Mouse (Mus musculus) erythroid progenitor cell, adult 5-6 weeks (primary cell): ENCODE measurements around the gene Itga3. TPM values are rescaled to one million over a fixed set of nuclear protein-coding genes. Genes with fewer than 3 reads are reported as not detected.

ENCODE experiments used
- ATAC-seq: replicated peaks from 2 replicates; pipeline ENCODE4 v1.8.0; 2016; ENCODE audit warnings: moderate number of reproducible peaks, mild to moderate bottlenecking, moderate TSS enrichment, inconsistent platforms; ENCODE audit not compliant: poor library complexity, low FRiP score, severe bottlenecking
- total RNA-seq, 2 experiments: library from RNA; stranded (forward) in 1 of 2; stranded (reverse) in 1 of 2; fragments of 150-400 nt in 1 of 2; fragments of 186-747, 209-891 nt in 1 of 2; gene quantifications; 2 replicates each; pipeline versions ENCODE4 v1.2.3 to v1.2.4; 2015 to 2017; ENCODE audit warnings: low replicate concordance in 2 of 2

Gene Itga3
- total RNA-seq, 2 experiments from 2014 or later: not detected

GRCm38 (mm10) chr11:95097889-95098288, 21.3 kb upstream of the Itga3 start:
- ATAC-seq: no peak

DNA sequence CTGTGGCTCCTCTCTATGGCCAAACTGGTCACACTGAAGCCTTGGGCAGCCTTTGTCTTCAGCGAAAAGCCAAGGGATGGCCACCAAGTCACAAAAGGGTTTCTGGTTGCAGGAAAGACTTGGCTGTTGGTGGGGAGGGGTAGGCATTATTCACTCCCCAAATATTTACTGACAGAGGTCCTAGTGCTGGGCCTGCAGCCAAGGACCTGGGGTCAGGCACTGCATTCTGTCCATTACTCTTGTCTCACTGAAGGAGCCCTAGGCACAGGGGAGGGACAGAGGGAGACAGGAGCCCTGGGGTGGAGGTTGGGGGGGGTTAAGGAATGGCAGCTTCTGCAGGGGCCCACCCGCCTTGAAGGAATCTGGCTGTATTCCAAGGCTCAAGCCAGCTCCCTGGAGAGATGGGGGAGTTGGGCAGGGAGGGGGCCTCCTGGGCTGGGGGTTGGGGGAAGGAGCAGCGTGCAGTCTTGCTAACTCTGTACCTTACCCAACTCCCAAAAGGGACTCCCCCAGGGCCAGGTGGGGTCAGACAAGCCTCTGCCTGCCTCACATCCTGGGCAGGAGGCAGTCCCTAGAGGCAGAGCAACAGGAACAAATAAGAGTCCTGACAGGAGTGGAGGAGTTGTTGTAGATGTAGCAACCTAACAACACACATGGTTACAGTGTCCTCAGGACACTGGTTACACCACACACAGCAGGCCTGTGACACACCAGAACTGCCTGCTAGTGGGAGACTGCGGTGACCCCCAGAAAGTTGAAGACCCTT, 20.2 kb upstream of the Itga3 start:
- no peak for ATAC-seq

- no peak for ATAC-seq
These were observed 19.0 kb upstream of the Itga3 start for GRCm38 (mm10) chr11:95095596-95095995.

DNA sequence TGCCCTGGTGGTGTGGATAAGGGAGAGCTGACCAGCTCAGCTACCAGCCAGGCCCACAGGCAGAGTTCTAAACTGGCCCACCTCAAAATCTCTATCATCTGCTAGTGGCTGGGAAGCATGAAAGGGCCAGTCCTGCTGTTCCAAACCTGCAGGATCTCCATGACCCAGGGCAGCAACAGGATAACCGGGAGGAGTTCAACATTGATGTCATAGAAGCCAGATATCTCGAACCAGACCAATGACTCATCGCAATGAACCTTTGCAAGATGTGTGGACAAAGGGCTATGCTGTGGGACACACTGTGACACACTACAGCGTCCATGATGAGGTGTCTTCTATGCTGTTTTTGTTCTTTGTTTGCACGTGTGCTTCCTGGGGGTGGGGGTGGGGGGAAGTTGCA, 16.5 kb upstream of the Itga3 start:
- no peak for ATAC-seq

GRCm38 (mm10) chr11:95088857-95089779, 12.5 kb upstream of the Itga3 start:
- no peak for ATAC-seq

- no peak for ATAC-seq
These were observed 11.7 kb upstream of the Itga3 start for GRCm38 (mm10) chr11:95088286-95088685.

DNA sequence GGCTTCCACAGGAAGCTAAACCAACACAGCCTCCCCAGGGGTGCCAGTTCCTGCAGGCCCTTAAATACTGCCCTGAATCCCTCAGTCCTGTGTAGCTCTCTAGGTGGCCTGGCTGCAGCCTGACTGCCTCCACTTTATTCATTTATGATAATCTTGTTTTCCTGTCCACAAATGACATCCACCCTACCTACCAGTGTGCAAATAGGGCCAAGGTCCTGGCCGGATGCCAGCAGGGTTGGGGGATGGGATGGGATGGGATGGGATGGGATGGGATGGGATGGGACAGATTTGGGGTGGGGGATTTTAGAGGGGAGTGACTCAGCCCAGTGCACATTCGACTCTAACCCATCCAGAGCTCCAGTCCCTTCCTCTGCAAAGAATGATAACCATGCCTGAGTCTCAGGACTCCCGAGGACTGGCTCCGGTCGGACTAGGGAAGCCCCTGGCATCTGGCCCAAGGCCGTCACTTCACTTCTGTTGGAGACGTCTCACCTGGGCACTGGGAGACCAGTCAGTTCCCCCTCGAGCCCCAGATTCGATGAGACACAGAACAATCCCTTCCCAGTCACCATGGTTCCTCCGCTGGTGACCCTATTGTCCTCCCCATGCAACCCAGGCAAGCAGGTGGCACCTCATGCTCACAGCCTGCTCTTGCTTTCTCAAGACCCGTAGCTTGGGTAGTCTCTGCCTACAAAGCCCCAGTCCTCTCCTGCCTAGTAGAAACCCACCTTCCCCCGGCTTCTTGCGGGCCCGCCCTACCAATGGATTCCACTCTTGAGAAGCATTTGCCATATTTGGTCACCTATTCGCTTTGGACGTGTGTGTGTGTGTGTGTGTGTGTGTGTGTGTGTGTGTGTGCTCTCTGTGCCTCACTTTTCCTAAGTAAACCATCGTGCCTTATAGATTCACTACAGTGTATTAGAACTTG, 11.0 kb upstream of the Itga3 start:
- no peak for ATAC-seq

DNA sequence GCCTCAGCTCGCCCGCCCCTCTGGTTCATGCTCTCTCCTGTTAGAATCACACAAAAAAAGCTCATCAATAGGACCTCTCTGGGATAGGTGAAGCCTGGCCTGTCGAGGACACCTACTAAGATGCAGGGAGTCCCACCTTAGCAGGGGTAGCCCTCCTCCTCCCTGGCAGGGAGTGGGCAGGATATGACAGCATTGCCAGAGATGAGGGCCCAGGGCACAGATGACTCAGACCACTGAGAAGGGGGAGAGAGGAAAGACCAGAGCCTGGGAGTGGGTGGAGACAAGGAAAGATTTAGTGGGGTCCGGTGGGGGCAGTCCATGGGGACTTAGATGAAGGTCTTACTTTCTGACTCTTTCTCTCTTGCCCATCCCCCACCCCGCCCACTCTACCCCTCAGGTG, 9.6 kb upstream of the Itga3 start:
- no peak for ATAC-seq

DNA sequence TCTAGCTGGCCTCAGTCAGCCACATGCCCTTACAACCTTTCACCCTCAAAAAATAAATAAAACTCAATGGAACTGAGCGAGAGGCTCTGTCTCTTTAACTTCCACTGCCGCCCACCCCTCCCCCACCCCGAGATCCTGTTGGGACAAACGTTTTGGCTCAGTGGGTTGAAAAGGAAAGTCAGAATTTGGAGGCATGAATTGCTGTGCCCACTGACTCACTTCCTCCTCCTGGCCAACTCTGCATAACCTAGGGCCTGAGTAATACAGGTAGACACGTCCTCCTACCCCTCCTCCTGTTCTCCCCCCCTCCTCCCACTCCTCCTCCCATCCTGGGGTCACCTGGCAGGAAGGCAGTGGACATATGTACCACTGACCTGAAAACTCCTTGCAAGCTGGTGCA, 9.1 kb upstream of the Itga3 start:
- no peak for ATAC-seq

GRCm38 (mm10) chr11:95084811-95085382, 8.3 kb upstream of the Itga3 start:
- ATAC-seq: no peak

DNA sequence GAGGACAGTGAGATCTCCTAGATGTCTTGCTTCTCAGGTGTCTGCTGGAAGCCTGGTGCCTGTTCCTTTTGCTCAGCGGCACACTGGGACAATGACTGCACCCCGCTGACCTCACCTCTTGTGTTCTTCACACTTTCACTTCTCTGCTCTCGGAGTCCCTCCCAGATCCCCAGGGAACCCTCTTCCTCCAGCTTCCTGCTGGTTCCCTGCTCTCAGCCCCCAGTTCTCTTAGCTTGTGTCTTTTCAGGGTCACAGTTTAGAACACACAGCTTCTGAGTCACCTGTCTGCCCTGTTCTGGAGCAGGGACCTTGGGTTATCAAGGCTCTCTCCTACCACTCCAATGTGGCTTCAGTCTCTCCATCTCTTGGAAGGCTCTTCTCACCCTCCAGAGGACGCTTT, 7.6 kb upstream of the Itga3 start:
- no peak for ATAC-seq

DNA sequence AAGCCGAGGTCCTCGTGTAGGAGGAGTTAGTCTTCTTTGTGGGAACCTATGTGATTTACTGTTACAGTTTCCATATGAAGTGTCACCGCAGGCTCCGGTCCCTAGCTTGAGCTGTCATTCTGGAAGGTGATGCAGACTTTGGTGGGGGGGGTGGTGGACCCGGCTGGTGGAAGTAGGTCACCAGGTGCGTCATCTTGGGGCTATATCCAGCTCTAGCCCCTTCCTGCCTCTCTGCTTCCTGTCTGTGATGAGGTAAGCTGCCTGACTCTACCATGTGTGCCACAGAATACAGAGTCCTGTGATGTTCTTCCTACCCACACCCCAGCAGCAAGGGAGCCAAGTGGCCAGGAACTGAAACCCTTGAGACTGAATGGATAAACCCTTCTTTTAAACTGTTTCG, 6.3 kb upstream of the Itga3 start:
- ATAC-seq: no peak

- ATAC-seq: no peak
These were observed 4.2 kb upstream of the Itga3 start for GRCm38 (mm10) chr11:95080783-95081182.

DNA sequence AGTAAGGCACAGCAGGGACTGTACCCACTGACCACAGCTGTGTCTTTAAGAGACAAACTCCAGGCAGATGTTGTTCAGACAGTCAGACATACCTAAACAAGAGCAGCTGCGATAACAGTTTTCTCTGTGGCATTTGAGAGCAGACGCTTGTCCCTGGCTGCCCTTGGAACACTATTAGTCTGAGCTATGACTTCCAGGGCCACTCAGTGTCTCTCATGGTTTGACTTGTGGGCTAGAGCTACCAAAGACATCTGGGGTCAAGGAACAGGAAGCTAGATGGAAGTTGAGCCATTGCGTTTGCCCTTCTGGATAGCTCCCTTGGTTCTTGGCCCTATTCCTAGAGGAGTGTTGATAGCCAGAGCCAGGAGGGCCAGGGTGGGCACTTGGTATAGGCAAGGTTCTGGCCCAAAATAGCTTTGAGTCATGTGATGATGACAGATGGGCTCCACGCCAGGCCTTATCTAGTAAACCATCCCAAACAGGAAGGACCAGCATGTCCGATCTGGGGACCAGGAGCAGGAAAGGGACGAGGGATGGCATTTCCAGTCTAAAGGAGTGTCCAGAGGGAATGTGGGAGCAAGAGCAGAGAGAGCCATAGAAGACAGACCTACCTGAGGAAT, 2.8 kb upstream of the Itga3 start:
- ATAC-seq: no peak

GRCm38 (mm10) chr11:95077956-95078355, 1.4 kb upstream of the Itga3 start:
- no peak for ATAC-seq

- no peak for ATAC-seq
These were observed 513 bp downstream of the Itga3 start for GRCm38 (mm10) chr11:95076041-95076535.

- no peak for ATAC-seq
These were observed 1.2 kb downstream of the Itga3 start for GRCm38 (mm10) chr11:95075197-95076040.

- ATAC-seq: no peak
These were observed 1.9 kb downstream of the Itga3 start for GRCm38 (mm10) chr11:95074694-95075093.
